In genomic region chr4:66805747-66806146, GRCm38 (mm10) we compare ENCODE assay signal across 15 mouse cellular contexts.
"Had no signal": no experiment of that assay in that cellular context is flagged by ENCODE, and none has a peak within 500 bp of the region (broad histone marks: within the 10 kb centered on the region; RNA-seq: fewer than 3 reads in every experiment).

No protein-coding gene starts in this region.

- DNase-seq: lung, adult 2 months; lung, postnatal 10 days; lung, postnatal 4 days; midbrain, embryonic 14.5 days; right cerebral cortex, postnatal 14 days; thymus, adult 2 months; thymus, postnatal 25 days; thymus, postnatal 4 days had no signal

- H3K9me3 ChIP-seq: lung, embryonic 15.5 days; midbrain, embryonic 10.5 days; midbrain, embryonic 12.5 days; neural tube, embryonic 12.5 days; stomach, embryonic 15.5 days had no signal

- H3K36me3 ChIP-seq: lung, embryonic 15.5 days; midbrain, embryonic 10.5 days; midbrain, embryonic 12.5 days; neural tube, embryonic 12.5 days; stomach, embryonic 15.5 days had no signal

- H3K27ac ChIP-seq: liver, embryonic 14.5 days; lung, embryonic 15.5 days; midbrain, embryonic 10.5 days; midbrain, embryonic 12.5 days; neural tube, embryonic 12.5 days; stomach, embryonic 15.5 days; stomach, postnatal 0 days had no signal

- H3K4me2 ChIP-seq: lung, embryonic 15.5 days; midbrain, embryonic 12.5 days; neural tube, embryonic 12.5 days; stomach, embryonic 15.5 days had no signal

- H3K4me3 ChIP-seq: lung, embryonic 15.5 days; midbrain, embryonic 10.5 days; midbrain, embryonic 12.5 days; neural tube, embryonic 12.5 days; stomach, embryonic 15.5 days had no signal

- H3K27me3 ChIP-seq: lung, embryonic 15.5 days; midbrain, embryonic 12.5 days; neural tube, embryonic 12.5 days; stomach, embryonic 15.5 days had no signal

- H3K4me1 ChIP-seq: lung, embryonic 15.5 days; midbrain, embryonic 10.5 days; midbrain, embryonic 12.5 days; neural tube, embryonic 12.5 days; stomach, embryonic 15.5 days had no signal

- H3K9ac ChIP-seq: liver, embryonic 14.5 days; lung, embryonic 15.5 days; midbrain, embryonic 12.5 days; neural tube, embryonic 12.5 days; stomach, embryonic 15.5 days had no signal
